Mouse (Mus musculus): Measurements from ENCODE around the gene Lin28b. TPM values are rescaled to one million over a fixed set of nuclear protein-coding genes. Genes with fewer than 3 reads are reported as not detected.

Lin28b gene
- not detected in 2 replicates for total RNA-seq (2014; rRNA removed)
- polyA plus RNA-seq (2012; rRNA removed) = not detected in 2 replicates

- peak within 1 kb of the TSS; percentile 69; the same call in 1 of the 2 replicates for H3K4me3 ChIP-seq (ENCODE audit: insufficient read depth, low read depth, low read length)
- no peak within 1 kb of the TSS for H3K27ac ChIP-seq (replicated peaks; ENCODE audit: insufficient read depth, low read depth, low read length)
- H3K27me3 ChIP-seq (ENCODE audit: control insufficient read depth, insufficient read depth, low read length) = peaks cover 14% of the 10 kb centered on the region
- WGBS = under 1% methylated on average over 118 of the region's 139 CpGs
- no peaks in the 10 kb centered on the region for H3K36me3 ChIP-seq (ENCODE audit: control insufficient read depth, insufficient read depth, low read length)
- H3K9ac ChIP-seq (ENCODE audit: low read depth, low read length) = no peak within 1 kb of the TSS; the same call in 1 of the 2 replicates
- H3K4me1 ChIP-seq (ENCODE audit: control insufficient read depth, insufficient read depth, low read length) = no peaks in the 10 kb centered on the region
- no peak for TF ChIP-seq CTCF (IDR thresholded peaks at IDR 0.05; ENCODE audit: low read depth, low read length)
- no peak for TF ChIP-seq POLR2A (IDR thresholded peaks at IDR 0.05; ENCODE audit: extremely low read depth, insufficient read depth, low read length)
- no peak for DNase-seq (ENCODE audit: extremely low read depth, low read depth, low spot score)
- no peaks in the 10 kb centered on the region for H3K79me2 ChIP-seq (ENCODE audit: control insufficient read depth, insufficient read depth, low read length)
Observed at GRCm38 (mm10) chr10:45485761-45486602, at the start of gene Lin28b. Gene Lin28b, minus strand, starts transcription at chr10:45486395.

- Histone ChIP-seq H3K27me3 (ENCODE audit: control insufficient read depth, insufficient read depth, low read length) (no peaks in the 10 kb centered on the region), H3K9ac (ENCODE audit: low read depth, low read length) (no peak overlapping the region), H3K4me1 (ENCODE audit: control insufficient read depth, insufficient read depth, low read length) (no peaks in the 10 kb centered on the region), H3K4me3 (ENCODE audit: insufficient read depth, low read depth, low read length) (no peak overlapping the region), H3K27ac (replicated peaks; ENCODE audit: insufficient read depth, low read depth, low read length) (no peak overlapping the region), H3K79me2 (ENCODE audit: control insufficient read depth, insufficient read depth, low read length) (no peaks in the 10 kb centered on the region), H3K36me3 (ENCODE audit: control insufficient read depth, insufficient read depth, low read length) (no peaks in the 10 kb centered on the region)
- DNase-seq (ENCODE audit: extremely low read depth, low read depth, low spot score) = no peak
- no peak for TF ChIP-seq POLR2A (IDR thresholded peaks at IDR 0.05; ENCODE audit: extremely low read depth, insufficient read depth, low read length)
- TF ChIP-seq CTCF (IDR thresholded peaks at IDR 0.05; ENCODE audit: low read depth, low read length) = no peak
- WGBS = 65% methylated on average over 2 of the region's 2 CpGs
Observed at GRCm38 (mm10) chr10:45511764-45512163, 25.6 kb upstream of the Lin28b start.

- H3K4me3 ChIP-seq (ENCODE audit: insufficient read depth, low read depth, low read length) = no peak overlapping the region
- no peak for DNase-seq (ENCODE audit: extremely low read depth, low read depth, low spot score)
- H3K36me3 ChIP-seq (ENCODE audit: control insufficient read depth, insufficient read depth, low read length) = no peaks in the 10 kb centered on the region
- no peak overlapping the region for H3K9ac ChIP-seq (ENCODE audit: low read depth, low read length)
- H3K27ac ChIP-seq (replicated peaks; ENCODE audit: insufficient read depth, low read depth, low read length) = no peak overlapping the region
- no peaks in the 10 kb centered on the region for H3K79me2 ChIP-seq (ENCODE audit: control insufficient read depth, insufficient read depth, low read length)
- no peaks in the 10 kb centered on the region for H3K27me3 ChIP-seq (ENCODE audit: control insufficient read depth, insufficient read depth, low read length)
- H3K4me1 ChIP-seq (ENCODE audit: control insufficient read depth, insufficient read depth, low read length) = no peaks in the 10 kb centered on the region
- 84% methylated on average over 3 of the region's 3 CpGs for WGBS
- TF ChIP-seq CTCF (IDR thresholded peaks at IDR 0.05; ENCODE audit: low read depth, low read length) (no peak), POLR2A (IDR thresholded peaks at IDR 0.05; ENCODE audit: extremely low read depth, insufficient read depth, low read length) (no peak)
Observed at GRCm38 (mm10) chr10:45510662-45511061, 24.5 kb upstream of the Lin28b start.

- DNase-seq (ENCODE audit: extremely low read depth, low read depth, low spot score) = no peak
- H3K9ac ChIP-seq (ENCODE audit: low read depth, low read length) = no peak overlapping the region
- no peaks in the 10 kb centered on the region for H3K4me1 ChIP-seq (ENCODE audit: control insufficient read depth, insufficient read depth, low read length)
- whole genome bisulfite sequencing = 95% methylated on average over 1 of the region's 1 CpGs
- no peaks in the 10 kb centered on the region for H3K79me2 ChIP-seq (ENCODE audit: control insufficient read depth, insufficient read depth, low read length)
- H3K27me3 ChIP-seq (ENCODE audit: control insufficient read depth, insufficient read depth, low read length) = no peaks in the 10 kb centered on the region
- TF ChIP-seq POLR2A (IDR thresholded peaks at IDR 0.05; ENCODE audit: extremely low read depth, insufficient read depth, low read length) (no peak), CTCF (IDR thresholded peaks at IDR 0.05; ENCODE audit: low read depth, low read length) (no peak)
- no peaks in the 10 kb centered on the region for H3K36me3 ChIP-seq (ENCODE audit: control insufficient read depth, insufficient read depth, low read length)
- no peak overlapping the region for H3K27ac ChIP-seq (replicated peaks; ENCODE audit: insufficient read depth, low read depth, low read length)
- no peak overlapping the region for H3K4me3 ChIP-seq (ENCODE audit: insufficient read depth, low read depth, low read length)
Observed at GRCm38 (mm10) chr10:45500259-45500658, 14.1 kb upstream of the Lin28b start.

GRCm38 (mm10) chr10:45486603-45486946, 380 bp upstream of the Lin28b start:
- Histone ChIP-seq H3K27ac (replicated peaks; ENCODE audit: insufficient read depth, low read depth, low read length) (no peak overlapping the region), H3K4me1 (ENCODE audit: control insufficient read depth, insufficient read depth, low read length) (no peaks in the 10 kb centered on the region), H3K9ac (ENCODE audit: low read depth, low read length) (no peak overlapping the region), H3K79me2 (ENCODE audit: control insufficient read depth, insufficient read depth, low read length) (no peaks in the 10 kb centered on the region), H3K27me3 (ENCODE audit: control insufficient read depth, insufficient read depth, low read length) (peaks cover 14% of the 10 kb centered on the region), H3K4me3 (ENCODE audit: insufficient read depth, low read depth, low read length) (peak overlapping the region; percentile 69; the same call in 1 of the 2 replicates), H3K36me3 (ENCODE audit: control insufficient read depth, insufficient read depth, low read length) (no peaks in the 10 kb centered on the region)
- 1% methylated on average over 40 of the region's 40 CpGs for WGBS
- DNase-seq (ENCODE audit: extremely low read depth, low read depth, low spot score) = no peak
- no peak for TF ChIP-seq POLR2A (IDR thresholded peaks at IDR 0.05; ENCODE audit: extremely low read depth, insufficient read depth, low read length)
- no peak for TF ChIP-seq CTCF (IDR thresholded peaks at IDR 0.05; ENCODE audit: low read depth, low read length)

GRCm38 (mm10) chr10:45485226-45485760, 902 bp downstream of the Lin28b start:
- Histone ChIP-seq H3K4me1 (ENCODE audit: control insufficient read depth, insufficient read depth, low read length) (no peaks in the 10 kb centered on the region), H3K9ac (ENCODE audit: low read depth, low read length) (no peak overlapping the region), H3K36me3 (ENCODE audit: control insufficient read depth, insufficient read depth, low read length) (no peaks in the 10 kb centered on the region), H3K4me3 (ENCODE audit: insufficient read depth, low read depth, low read length) (peak overlapping the region; percentile 69; the same call in 1 of the 2 replicates), H3K27ac (replicated peaks; ENCODE audit: insufficient read depth, low read depth, low read length) (no peak overlapping the region), H3K27me3 (ENCODE audit: control insufficient read depth, insufficient read depth, low read length) (peaks cover 14% of the 10 kb centered on the region), H3K79me2 (ENCODE audit: control insufficient read depth, insufficient read depth, low read length) (no peaks in the 10 kb centered on the region)
- DNase-seq (ENCODE audit: extremely low read depth, low read depth, low spot score) = no peak
- 5% methylated on average over 32 of the region's 32 CpGs for WGBS
- TF ChIP-seq CTCF (IDR thresholded peaks at IDR 0.05; ENCODE audit: low read depth, low read length) = no peak
- no peak for TF ChIP-seq POLR2A (IDR thresholded peaks at IDR 0.05; ENCODE audit: extremely low read depth, insufficient read depth, low read length)
